Mouse (Mus musculus) lung, embryonic 14.5 days (tissue): ENCODE measurements at regions not wholly inside any gene's neighbourhood (a gene's known extent, or its start where the extent isn't known, plus 50 kb on each side); places are given as distances from the start of the nearest gene placed in this dataset.

Experiments used
- ATAC-seq: fragments of 200-750 bp; cut with Nextera tagmentation; 2 replicates; pipeline ENCODE4 v1.8.0; 2017; ENCODE audit warnings: mild to moderate bottlenecking, moderate TSS enrichment, moderate library complexity; ENCODE audit not compliant: insufficient read depth
- DNase-seq: peaks from one replicate; pipeline ENCODE4 v3.0.0-alpha.2; 2015
- H3K27ac ChIP-seq: fragments of 300-500 bp; sonication (generic); 2 replicates; pipeline ENCODE4 v1.5.1; 2014; ENCODE audit warnings: low read depth, mild to moderate bottlenecking, moderate library complexity
- H3K27me3 ChIP-seq: fragments of 300-500 bp; sonication (generic); 2 replicates; pipeline ENCODE4 v1.6.1; 2014; ENCODE audit warnings: low read length, control low read depth; ENCODE audit not compliant: insufficient read depth
- H3K36me3 ChIP-seq: fragments of 300-500 bp; sonication (generic); 2 replicates; pipeline ENCODE4 v1.6.1; 2014; ENCODE audit warnings: control low read depth; ENCODE audit not compliant: insufficient read depth
- H3K4me1 ChIP-seq: fragments of 300-500 bp; sonication (generic); 2 replicates; pipeline ENCODE4 v1.6.1; 2014; ENCODE audit warnings: antibody characterized with exemption, control low read depth; ENCODE audit not compliant: insufficient read depth
- H3K4me2 ChIP-seq: fragments of 300-500 bp; sonication (generic); 2 replicates; pipeline ENCODE4 v1.6.1; 2014; ENCODE audit warnings: mild to moderate bottlenecking
- H3K4me3 ChIP-seq: fragments of 300-500 bp; sonication (generic); 2 replicates; pipeline ENCODE4 v1.5.1; 2014; ENCODE audit warnings: low read depth, low read length
- H3K9ac ChIP-seq: fragments of 300-500 bp; sonication (generic); 2 replicates; pipeline ENCODE4 v1.6.1; 2014
- H3K9me3 ChIP-seq: fragments of 300-500 bp; sonication (generic); 2 replicates; pipeline ENCODE4 v1.6.1; 2016; ENCODE audit warnings: low read depth, low read length, control low read depth
- CTCF ChIP-seq: IDR thresholded peaks from 2 replicates; pipeline ENCODE4 v1.5.1; 2016; ENCODE audit warnings: antibody characterized with exemption, low read depth
- WGBS: fragments of 180-500 bp; shearing (Covaris S2); extraction: QIAGEN DNeasy Blood & Tissue Kit; methylation state at CpG from one replicate; pipeline ENCODE4 v1.1.7; 2014; 5-methylcytosine and 5-hydroxymethylcytosine counted together

DNA sequence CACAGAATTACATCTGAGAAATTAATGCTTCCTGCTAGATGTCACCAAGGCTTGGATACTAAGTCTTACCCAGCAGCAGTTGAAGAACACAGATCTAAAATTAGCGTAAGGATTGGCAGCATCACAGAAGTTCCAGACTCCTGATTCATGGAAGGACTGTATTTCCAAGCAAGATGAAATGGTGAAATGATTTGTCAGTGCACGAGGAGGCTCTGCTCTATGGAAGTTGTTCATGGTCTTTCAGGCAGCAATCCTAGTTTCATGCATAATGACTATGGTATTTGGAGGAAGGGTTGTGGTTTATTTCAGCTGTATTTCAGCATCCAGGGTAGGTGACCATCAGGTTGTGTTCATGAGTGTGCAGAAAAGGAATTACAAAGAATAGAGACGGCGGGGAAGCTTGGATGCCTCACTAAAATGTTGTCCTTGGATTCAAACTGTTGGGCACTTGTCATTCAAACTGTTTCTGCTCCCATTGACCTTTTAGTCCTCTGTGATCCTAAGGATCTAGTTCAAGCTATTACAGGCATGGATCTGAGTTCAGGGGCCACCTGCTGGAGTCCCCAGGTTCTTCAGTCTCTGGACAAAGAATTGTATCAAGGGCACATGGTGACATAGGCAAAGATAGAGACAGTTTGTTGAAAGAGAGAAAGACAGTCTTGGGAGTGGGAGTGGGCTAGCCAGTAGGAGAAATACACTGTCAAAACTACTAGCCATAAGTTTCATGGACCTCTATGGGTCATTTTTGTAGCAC lies 1411.6 kb upstream of the A1bg start:
- Histone ChIP-seq H3K9ac (no peak overlapping the region), H3K4me2 (no peak overlapping the region), H3K27me3 (no peaks in the 10 kb centered on the region), H3K36me3 (no peaks in the 10 kb centered on the region), H3K27ac (no peak overlapping the region), H3K9me3 (no peaks in the 10 kb centered on the region), H3K4me3 (no peak overlapping the region), H3K4me1 (no peaks in the 10 kb centered on the region)
- no peak for TF ChIP-seq CTCF
- no peak for DNase-seq
- no peak for ATAC-seq
- WGBS, result 89% methylated on average over 4 of the region's 4 CpGs

DNA sequence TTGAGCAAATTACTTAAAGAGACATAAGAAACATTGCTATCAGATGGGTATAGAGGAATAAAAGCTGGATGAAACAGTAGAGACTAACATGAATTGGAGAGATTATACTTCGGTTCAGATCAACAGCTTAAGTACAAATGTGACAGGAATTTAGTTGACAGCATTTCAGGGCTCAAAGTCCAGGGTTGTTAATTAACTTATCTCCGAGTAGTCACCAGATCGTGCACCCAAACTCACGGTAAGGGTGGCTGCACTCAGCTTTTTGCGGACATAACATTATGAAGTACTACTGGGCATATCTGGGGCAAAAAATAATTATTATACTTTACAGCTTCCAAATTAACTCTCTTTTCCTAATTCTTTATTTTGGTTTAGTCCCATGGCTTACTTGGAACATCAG lies 1409.3 kb upstream of the A1bg start:
- no peak for TF ChIP-seq CTCF
- peaks cover 5% of the 10 kb centered on the region; the same call in 1 of the 2 replicates for H3K4me1 ChIP-seq
- H3K36me3 ChIP-seq, result no peaks in the 10 kb centered on the region
- no peaks in the 10 kb centered on the region for H3K27me3 ChIP-seq
- no peak overlapping the region for H3K4me2 ChIP-seq
- no peak overlapping the region for H3K27ac ChIP-seq
- WGBS, result 56% methylated on average over 5 of the region's 5 CpGs
- DNase-seq, result no peak
- H3K9ac ChIP-seq, result no peak overlapping the region
- no peak for ATAC-seq
- no peak overlapping the region for H3K4me3 ChIP-seq
- no peaks in the 10 kb centered on the region for H3K9me3 ChIP-seq

DNA sequence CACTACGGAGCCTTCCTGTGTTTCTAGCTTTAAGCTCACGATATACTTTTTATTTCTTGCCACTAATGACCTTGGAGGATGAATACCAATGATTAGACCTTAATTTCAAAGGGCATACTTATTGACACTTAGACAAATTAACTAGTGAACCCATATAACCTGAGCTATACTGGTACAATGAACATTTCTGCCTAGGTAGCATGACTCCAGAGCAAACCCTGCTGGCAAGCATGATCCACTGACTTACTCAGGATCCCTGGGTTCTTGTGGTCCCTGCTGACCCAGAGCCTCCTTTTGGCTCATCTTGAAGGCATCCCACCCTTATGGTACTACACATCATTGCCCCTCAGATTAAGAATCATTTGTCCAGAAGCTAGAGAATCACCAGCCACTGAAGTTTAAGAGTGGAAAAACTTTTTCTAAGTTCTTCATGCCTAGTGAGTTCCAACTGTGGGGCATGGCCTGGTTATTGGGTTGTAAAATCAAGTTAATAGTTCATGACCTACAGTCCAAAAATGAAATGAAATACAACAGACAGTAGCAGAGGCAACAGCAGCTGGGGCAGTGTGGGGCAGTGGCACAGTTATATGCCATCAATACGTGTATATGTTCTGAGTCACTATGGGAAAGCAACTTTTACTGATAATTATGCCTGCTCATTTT lies 1408.5 kb upstream of the A1bg start:
- H3K4me2 ChIP-seq, result no peak overlapping the region
- no peaks in the 10 kb centered on the region for H3K36me3 ChIP-seq
- no peak for TF ChIP-seq CTCF
- 91% methylated on average over 3 of the region's 3 CpGs for WGBS
- no peak overlapping the region for H3K4me3 ChIP-seq
- H3K9me3 ChIP-seq, result no peaks in the 10 kb centered on the region
- ATAC-seq, result no peak
- no peak overlapping the region for H3K27ac ChIP-seq
- H3K27me3 ChIP-seq, result no peaks in the 10 kb centered on the region
- DNase-seq, result no peak
- H3K4me1 ChIP-seq, result peaks cover 5% of the 10 kb centered on the region; the same call in 1 of the 2 replicates
- H3K9ac ChIP-seq, result no peak overlapping the region

DNA sequence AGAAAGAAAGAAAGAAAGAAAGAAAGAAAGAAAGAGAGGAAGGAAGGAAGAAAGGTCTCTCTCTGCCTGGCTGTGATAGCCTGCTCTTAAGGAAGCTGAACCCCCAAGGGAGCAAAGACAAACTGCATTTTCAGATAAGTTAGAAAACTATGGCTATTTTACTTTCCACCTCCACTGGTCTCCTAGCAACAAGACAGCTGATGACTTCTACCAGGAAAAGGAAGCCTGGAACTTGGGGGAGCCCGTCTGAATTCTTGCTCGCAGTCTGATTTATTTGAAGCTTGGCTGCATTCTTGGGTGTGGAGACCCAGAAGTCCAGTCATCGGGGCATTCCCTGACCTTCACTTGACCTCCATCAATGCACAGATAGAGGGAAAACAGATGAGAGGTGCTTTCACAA lies 1406.1 kb upstream of the A1bg start:
- TF ChIP-seq CTCF, result no peak
- ATAC-seq (peak; percentile 44; the same call in 1 of the 2 replicates), DNase-seq (peak; percentile 48)
- 4% methylated on average over 3 of the region's 3 CpGs for WGBS
- H3K27me3 ChIP-seq, result no peaks in the 10 kb centered on the region
- peaks cover 5% of the 10 kb centered on the region; the same call in 1 of the 2 replicates for H3K4me1 ChIP-seq
- H3K36me3 ChIP-seq, result no peaks in the 10 kb centered on the region
- no peak overlapping the region for H3K4me2 ChIP-seq
- no peak overlapping the region for H3K27ac ChIP-seq
- H3K9me3 ChIP-seq, result no peaks in the 10 kb centered on the region
- H3K9ac ChIP-seq, result no peak overlapping the region
- H3K4me3 ChIP-seq, result no peak overlapping the region

DNA sequence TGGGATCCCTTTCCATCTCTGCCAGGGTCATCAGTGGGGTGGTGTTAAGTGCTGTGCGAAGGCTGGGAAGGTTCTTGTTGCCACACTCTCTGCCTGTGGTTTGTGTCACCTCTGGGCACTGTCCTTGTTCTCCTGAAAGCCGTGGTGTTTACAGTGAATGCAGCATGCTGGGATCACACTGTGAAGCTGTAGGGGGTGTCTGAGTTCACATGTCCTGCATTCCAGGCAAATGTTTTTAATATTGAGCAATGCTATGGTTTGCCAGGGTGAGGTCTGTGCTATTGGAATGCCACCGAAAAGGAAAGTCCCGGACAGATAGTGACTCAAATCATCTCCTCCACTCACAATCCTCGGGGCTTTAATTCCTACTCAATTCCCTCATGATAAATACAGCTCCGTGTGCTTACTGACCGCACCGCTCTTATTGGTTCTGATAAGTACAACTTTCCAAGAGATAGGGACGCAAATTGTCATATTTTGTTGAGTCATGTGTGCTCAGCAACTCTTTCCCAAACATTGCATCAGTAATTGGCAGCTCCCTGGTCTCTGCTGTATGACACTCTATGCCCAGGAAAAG lies 1405.6 kb upstream of the A1bg start:
- Histone ChIP-seq H3K9ac (no peak overlapping the region), H3K4me1 (peaks cover 5% of the 10 kb centered on the region; the same call in 1 of the 2 replicates), H3K9me3 (no peaks in the 10 kb centered on the region), H3K4me3 (no peak overlapping the region), H3K27me3 (no peaks in the 10 kb centered on the region), H3K4me2 (peak overlapping the region; percentile 38), H3K36me3 (no peaks in the 10 kb centered on the region), H3K27ac (no peak overlapping the region)
- 19% methylated on average over 9 of the region's 9 CpGs for WGBS
- DNase-seq, result peak; percentile 57
- peak; percentile 74; the same call in 1 of the 2 replicates for ATAC-seq
- TF ChIP-seq CTCF, result no peak

DNA sequence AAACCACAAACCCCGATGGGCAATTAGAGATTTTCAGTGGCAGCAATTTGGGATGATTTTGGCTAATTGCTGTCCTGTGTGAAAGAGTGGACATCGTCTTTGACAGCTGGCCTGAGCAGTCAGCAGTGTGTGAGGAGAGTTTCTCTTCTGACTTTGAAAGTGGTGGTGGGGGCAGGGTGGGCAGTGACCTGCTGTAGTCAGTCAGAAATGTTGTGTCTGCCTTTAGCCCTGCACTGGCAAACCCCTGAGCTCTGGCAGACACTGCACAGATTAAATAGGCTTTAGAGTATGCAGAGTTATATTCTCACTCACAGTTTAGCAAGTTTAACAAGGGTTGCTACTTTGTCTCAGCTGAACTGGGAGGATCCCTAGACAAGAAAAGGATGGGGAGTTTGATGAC lies 1404.7 kb upstream of the A1bg start:
- H3K4me3 ChIP-seq, result no peak overlapping the region
- H3K9ac ChIP-seq, result no peak overlapping the region
- ATAC-seq, result no peak
- WGBS, result 53% methylated on average over 2 of the region's 2 CpGs
- TF ChIP-seq CTCF, result no peak
- H3K27ac ChIP-seq, result no peak overlapping the region
- H3K4me1 ChIP-seq, result peaks cover 5% of the 10 kb centered on the region; the same call in 1 of the 2 replicates
- H3K27me3 ChIP-seq, result no peaks in the 10 kb centered on the region
- H3K36me3 ChIP-seq, result no peaks in the 10 kb centered on the region
- no peaks in the 10 kb centered on the region for H3K9me3 ChIP-seq
- no peak for DNase-seq
- H3K4me2 ChIP-seq, result no peak overlapping the region

DNA sequence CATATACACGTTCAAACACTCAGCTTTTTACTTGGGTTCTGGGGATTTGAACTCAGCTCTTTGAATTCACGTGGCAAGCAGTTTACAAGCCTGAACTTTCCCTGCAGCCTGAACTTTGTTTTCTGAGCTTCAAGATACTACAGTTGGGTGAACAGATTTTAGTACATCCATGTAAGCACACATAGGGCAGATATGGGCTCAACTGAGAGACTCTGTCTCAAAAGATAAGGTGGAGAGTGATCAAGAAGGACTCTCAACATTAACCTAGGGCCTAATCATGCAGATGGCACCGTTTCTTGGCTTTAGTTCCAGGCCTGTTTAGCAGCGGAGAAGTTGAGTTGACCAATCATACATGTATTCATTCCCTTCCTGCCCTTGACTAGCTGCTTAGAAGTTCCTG lies 1403.7 kb upstream of the A1bg start:
- 88% methylated on average over 4 of the region's 4 CpGs for WGBS
- H3K36me3 ChIP-seq, result no peaks in the 10 kb centered on the region

More for the DNA sequence above, 1403.7 kb upstream of the A1bg start:
- no peak overlapping the region for H3K4me2 ChIP-seq
- no peak overlapping the region for H3K27ac ChIP-seq
- no peak for DNase-seq
- no peaks in the 10 kb centered on the region for H3K9me3 ChIP-seq
- no peak for TF ChIP-seq CTCF
- ATAC-seq, result no peak
- no peaks in the 10 kb centered on the region for H3K27me3 ChIP-seq
- no peak overlapping the region for H3K9ac ChIP-seq
- H3K4me3 ChIP-seq, result no peak overlapping the region
- peaks cover 5% of the 10 kb centered on the region; the same call in 1 of the 2 replicates for H3K4me1 ChIP-seq
